Mouse (Mus musculus) forebrain, embryonic 15.5 days (tissue): ENCODE data around the gene Arhgef28. TPM values are rescaled to one million over a fixed set of nuclear protein-coding genes. Genes with fewer than 3 reads are reported as not detected.

Experiments
- ATAC-seq: fragments of 200-750 bp; cut with Nextera tagmentation; replicated peaks from 2 replicates; pipeline ENCODE4 v1.8.0; 2017; ENCODE audit warnings: mild to moderate bottlenecking, moderate TSS enrichment, moderate library complexity
- H3K27ac ChIP-seq: fragments of 300-500 bp; sonication (generic); replicated peaks from 2 replicates; pipeline ENCODE4 v1.5.1; 2015; ENCODE audit warnings: mild to moderate bottlenecking, inconsistent platforms
- H3K27me3 ChIP-seq: fragments of 300-500 bp; sonication (generic); 2 replicates; pipeline ENCODE4 v1.6.1; 2015; ENCODE audit warnings: inconsistent platforms
- H3K36me3 ChIP-seq: fragments of 300-500 bp; sonication (generic); 2 replicates; pipeline ENCODE4 v1.6.1; 2015; ENCODE audit warnings: mild to moderate bottlenecking, inconsistent platforms
- H3K4me1 ChIP-seq: fragments of 300-500 bp; sonication (generic); 2 replicates; pipeline ENCODE4 v1.6.1; 2015; ENCODE audit warnings: inconsistent platforms
- H3K4me2 ChIP-seq: fragments of 300-500 bp; sonication (generic); replicated peaks from 2 replicates; pipeline ENCODE4 v1.6.1; 2015; ENCODE audit warnings: mild to moderate bottlenecking, inconsistent platforms
- H3K4me3 ChIP-seq: fragments of 300-500 bp; sonication (generic); 2 replicates; pipeline ENCODE4 v1.5.1; 2015; ENCODE audit warnings: mild to moderate bottlenecking, inconsistent platforms
- H3K9ac ChIP-seq: fragments of 300-500 bp; sonication (generic); replicated peaks from 2 replicates; pipeline ENCODE4 v1.6.1; 2015; ENCODE audit warnings: mild to moderate bottlenecking, inconsistent platforms
- H3K9me3 ChIP-seq: fragments of 300-500 bp; sonication (generic); 2 replicates; pipeline ENCODE4 v1.6.1; 2016; ENCODE audit warnings: inconsistent platforms
- WGBS: fragments of 180-500 bp; shearing (Covaris S2); methylation state at CpG from one replicate; pipeline ENCODE4 v1.1.7; 2015; ENCODE audit warnings: mixed read lengths; 5-methylcytosine and 5-hydroxymethylcytosine counted together
- polyA plus RNA-seq: library from polyadenylated mRNA; unstranded; fragments of >200 nt; fragmentation: Nextera tagmentation; extraction: Ambion mirVana; gene quantifications from 2 replicates; pipeline ENCODE4 v1.2.1, GENCODE M21; 2015

Arhgef28 gene
- polyA plus RNA-seq, 1 experiment from 2014 or later = 15.7 TPM

DNA sequence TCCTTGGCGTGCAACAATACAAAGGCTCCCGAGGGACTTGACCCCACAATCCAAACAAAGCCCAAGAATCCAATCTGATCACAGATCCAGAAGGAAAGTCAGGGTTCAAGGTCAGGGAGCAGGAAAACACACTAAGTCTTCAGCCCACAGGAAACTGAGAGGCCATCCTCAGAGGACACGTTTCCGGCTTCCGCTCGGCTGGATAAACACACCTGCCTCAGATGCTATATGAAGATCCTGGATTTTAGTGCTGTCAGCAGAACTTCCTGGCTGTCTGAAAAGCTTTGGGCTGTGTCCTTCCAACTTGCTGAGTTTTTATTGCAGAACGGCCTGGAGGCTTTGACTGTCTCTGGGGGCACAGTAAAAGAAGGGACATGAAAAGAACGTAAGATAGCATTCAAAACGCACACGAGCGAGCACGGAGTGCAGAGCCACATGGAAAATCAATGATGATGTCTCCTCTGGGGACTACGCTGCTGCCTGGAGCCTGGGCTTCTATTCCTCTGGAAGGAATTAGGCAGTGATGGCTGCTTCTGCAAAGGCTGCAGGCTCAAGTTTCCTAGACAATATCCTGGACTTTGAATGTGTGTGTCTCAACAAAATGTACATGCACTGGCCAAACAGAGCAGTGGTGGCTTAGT, 338.8 kb downstream of the Arhgef28 start:
- no peak overlapping the region for H3K27ac ChIP-seq
- H3K36me3 ChIP-seq = no peaks in the 10 kb centered on the region
- 79% methylated on average over 13 of the region's 13 CpGs for WGBS

DNA sequence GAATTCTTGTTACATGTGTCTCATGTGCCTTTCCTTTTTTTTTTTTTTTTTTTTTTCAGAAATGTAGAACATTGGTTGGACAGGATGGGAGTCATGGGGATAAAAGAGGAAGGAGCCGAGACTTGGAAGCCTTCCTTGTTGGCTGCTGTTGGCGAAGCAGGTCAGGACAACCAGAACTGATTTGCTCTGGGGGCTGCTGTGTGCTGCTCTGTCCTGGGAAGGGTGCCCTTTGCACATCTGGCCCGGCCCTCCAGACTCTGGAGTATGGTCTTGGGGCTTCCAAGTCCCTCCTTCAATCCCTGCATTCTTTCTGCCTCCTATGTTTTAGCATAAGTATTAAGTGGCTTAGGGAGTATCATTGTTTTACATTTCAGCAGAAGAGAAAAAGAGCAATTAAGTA, 347.2 kb downstream of the Arhgef28 start:
- H3K4me1 ChIP-seq = no peaks in the 10 kb centered on the region
- H3K9ac ChIP-seq = no peak overlapping the region
- no peaks in the 10 kb centered on the region for H3K27me3 ChIP-seq
- no peaks in the 10 kb centered on the region for H3K9me3 ChIP-seq
- H3K36me3 ChIP-seq = no peaks in the 10 kb centered on the region
- 87% methylated on average over 3 of the region's 3 CpGs for WGBS
- no peak for ATAC-seq
- H3K4me3 ChIP-seq = no peak overlapping the region
- H3K4me2 ChIP-seq = no peak overlapping the region
- no peak overlapping the region for H3K27ac ChIP-seq

More for the DNA sequence above, 338.8 kb downstream of the Arhgef28 start:
- H3K4me3 ChIP-seq = no peak overlapping the region
- no peaks in the 10 kb centered on the region for H3K9me3 ChIP-seq
- H3K9ac ChIP-seq = no peak overlapping the region
- no peaks in the 10 kb centered on the region for H3K4me1 ChIP-seq
- no peak for ATAC-seq
- H3K4me2 ChIP-seq = no peak overlapping the region
- H3K27me3 ChIP-seq = no peaks in the 10 kb centered on the region

DNA sequence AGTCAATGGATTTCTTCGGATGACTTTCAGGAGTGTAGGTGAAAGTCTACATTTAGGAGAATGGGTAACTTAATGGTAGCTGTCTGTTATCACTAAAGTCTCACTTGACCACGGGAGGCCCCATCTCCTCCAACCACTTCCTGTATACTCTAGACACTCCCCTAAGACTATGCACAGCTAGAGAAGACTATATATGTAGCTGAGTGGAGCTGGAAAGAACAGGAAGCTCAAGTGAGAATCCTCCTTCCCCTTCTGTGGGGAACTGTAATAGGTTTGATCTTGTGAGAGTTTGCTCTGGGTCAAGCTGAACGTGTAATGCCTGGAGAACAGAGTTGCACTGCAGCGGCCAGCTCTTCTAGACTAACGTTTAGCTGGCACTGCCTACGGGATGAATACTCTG, 348.4 kb downstream of the Arhgef28 start:
- Histone ChIP-seq H3K4me1 (peaks cover 5% of the 10 kb centered on the region; the same call in 1 of the 2 replicates), H3K4me3 (no peak overlapping the region), H3K27ac (no peak overlapping the region), H3K36me3 (no peaks in the 10 kb centered on the region), H3K27me3 (no peaks in the 10 kb centered on the region), H3K9ac (no peak overlapping the region), H3K4me2 (no peak overlapping the region), H3K9me3 (no peaks in the 10 kb centered on the region)
- 85% methylated on average over 6 of the region's 6 CpGs for WGBS
- no peak for ATAC-seq

DNA sequence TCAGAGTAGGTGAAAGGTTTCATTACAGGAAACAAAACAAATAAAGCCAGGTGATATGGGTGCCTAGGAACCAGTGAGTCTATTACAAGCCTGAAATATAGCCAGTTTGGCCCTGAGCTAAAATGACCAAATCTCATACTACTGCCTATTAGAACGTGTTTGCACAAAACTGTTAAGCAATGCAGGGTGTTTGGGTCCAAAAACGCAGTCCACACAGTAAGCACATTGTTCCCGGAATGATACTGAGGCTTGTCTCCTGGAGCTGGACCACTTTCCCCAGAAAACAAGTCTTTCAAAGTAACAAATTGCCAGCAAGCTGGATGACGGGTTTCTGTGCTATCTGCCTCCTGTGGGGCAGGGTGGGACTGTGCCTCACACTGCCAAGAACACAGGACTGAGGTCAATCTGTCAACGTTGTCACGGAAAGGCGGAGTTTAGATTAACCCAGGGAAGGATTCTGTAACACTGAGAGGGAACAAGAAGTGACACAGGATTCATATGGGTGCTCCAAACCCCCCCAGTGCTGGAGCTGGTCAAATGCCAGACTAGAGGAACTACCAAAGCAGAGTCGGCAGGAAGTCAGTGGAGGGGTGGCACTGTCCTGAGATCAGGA, 352.8 kb downstream of the Arhgef28 start:
- 60% methylated on average over 8 of the region's 8 CpGs for WGBS
- Histone ChIP-seq H3K9me3 (no peaks in the 10 kb centered on the region), H3K9ac (no peak overlapping the region), H3K4me1 (peaks cover 5% of the 10 kb centered on the region; the same call in 1 of the 2 replicates), H3K27ac (no peak overlapping the region), H3K36me3 (no peaks in the 10 kb centered on the region), H3K27me3 (no peaks in the 10 kb centered on the region), H3K4me2 (no peak overlapping the region), H3K4me3 (no peak overlapping the region)
- no peak for ATAC-seq

Other genes with a start within 250 kb of the Arhgef28 start
- gene Utp15, start 56.6 kb upstream of the Arhgef28 start, polyA plus RNA-seq = 32.8 and 34.4 TPM in 2 replicates
- gene Ankra2, start 56.6 kb upstream of the Arhgef28 start, polyA plus RNA-seq = 59.9 and 62.5 TPM in 2 replicates
- not detected in 2 replicates for gene Gm21976, start 73.4 kb upstream of the Arhgef28 start, polyA plus RNA-seq
- gene Btf3, start 110.6 kb upstream of the Arhgef28 start, polyA plus RNA-seq = 585 and 597 TPM in 2 replicates
- 0.55 and 0.56 TPM in 2 replicates for gene Foxd1, start 147.8 kb upstream of the Arhgef28 start, polyA plus RNA-seq